Mouse (Mus musculus) cerebral cortex, adult 2 months (tissue): ENCODE measurements around the gene Wasf2.

Experiments used
- WGBS: fragments of 180-500 bp; shearing (Covaris S2); methylation state at CpG from one replicate; pipeline ENCODE4 v1.1.7; 2018; 5-methylcytosine and 5-hydroxymethylcytosine counted together

The Wasf2 gene

GRCm38 (mm10) chr4:133127079-133127478, 3.2 kb upstream of the Wasf2 start:
- 79% methylated on average over 3 of the region's 3 CpGs for WGBS

- WGBS, result 95% methylated on average over 4 of the region's 4 CpGs
These were observed 2.4 kb upstream of the Wasf2 start for GRCm38 (mm10) chr4:133127894-133128293.

GRCm38 (mm10) chr4:133129391-133129790, 914 bp upstream of the Wasf2 start:
- 55% methylated on average over 11 of the region's 11 CpGs for WGBS

- 4% methylated on average over 17 of the region's 17 CpGs for WGBS
These were observed 811 bp downstream of the Wasf2 start for GRCm38 (mm10) chr4:133130890-133131741.

GRCm38 (mm10) chr4:133132027-133132426, 1.7 kb downstream of the Wasf2 start:
- 21% methylated on average over 6 of the region's 6 CpGs for WGBS

GRCm38 (mm10) chr4:133136946-133137345, 6.6 kb downstream of the Wasf2 start:
- 56% methylated on average over 1 of the region's 1 CpGs for WGBS

- 62% methylated on average over 4 of the region's 4 CpGs for WGBS
These were observed 8.7 kb downstream of the Wasf2 start for GRCm38 (mm10) chr4:133138971-133139370.

- WGBS, result 90% methylated on average over 5 of the region's 5 CpGs
These were observed 24.7 kb downstream of the Wasf2 start for GRCm38 (mm10) chr4:133155006-133155405.

- 91% methylated on average over 6 of the region's 6 CpGs for WGBS
These were observed 25.4 kb downstream of the Wasf2 start for GRCm38 (mm10) chr4:133155726-133156125.

- WGBS, result 64% methylated on average over 4 of the region's 4 CpGs
These were observed 26.1 kb downstream of the Wasf2 start for GRCm38 (mm10) chr4:133156422-133156821.

- 45% methylated on average over 10 of the region's 10 CpGs for WGBS
These were observed 26.5 kb downstream of the Wasf2 start for GRCm38 (mm10) chr4:133156831-133157230.

GRCm38 (mm10) chr4:133159127-133159526, 28.8 kb downstream of the Wasf2 start:
- 66% methylated on average over 6 of the region's 6 CpGs for WGBS

GRCm38 (mm10) chr4:133159646-133160045, 29.3 kb downstream of the Wasf2 start:
- WGBS, result 83% methylated on average over 4 of the region's 4 CpGs

GRCm38 (mm10) chr4:133160211-133160610, 29.9 kb downstream of the Wasf2 start:
- 85% methylated on average over 8 of the region's 8 CpGs for WGBS

- 54% methylated on average over 4 of the region's 4 CpGs for WGBS
These were observed 30.5 kb downstream of the Wasf2 start for GRCm38 (mm10) chr4:133160821-133161220.

- 57% methylated on average over 6 of the region's 6 CpGs for WGBS
These were observed 31.9 kb downstream of the Wasf2 start for GRCm38 (mm10) chr4:133162196-133162595.

- WGBS, result 73% methylated on average over 9 of the region's 9 CpGs
These were observed 36.5 kb downstream of the Wasf2 start for GRCm38 (mm10) chr4:133166773-133167172.

- WGBS, result 77% methylated on average over 10 of the region's 10 CpGs
These were observed 39.1 kb downstream of the Wasf2 start for GRCm38 (mm10) chr4:133169237-133170055.

- 78% methylated on average over 3 of the region's 3 CpGs for WGBS
These were observed 39.8 kb downstream of the Wasf2 start for GRCm38 (mm10) chr4:133170056-133170524.

- WGBS, result 89% methylated on average over 4 of the region's 4 CpGs
These were observed 42.1 kb downstream of the Wasf2 start for GRCm38 (mm10) chr4:133172451-133172850.

GRCm38 (mm10) chr4:133174361-133174760, 44.1 kb downstream of the Wasf2 start:
- 37% methylated on average over 4 of the region's 4 CpGs for WGBS

- 84% methylated on average over 7 of the region's 7 CpGs for WGBS
These were observed 45.0 kb downstream of the Wasf2 start for GRCm38 (mm10) chr4:133175274-133175673.
